Mouse (Mus musculus): ENCODE data around the gene Cdkl1. TPM values are rescaled to one million over a fixed set of nuclear protein-coding genes. Genes with fewer than 3 reads are reported as not detected.

Gene Cdkl1
- polyA plus RNA-seq, 1 experiment from 2014 or later, result 1.1 TPM

DNA sequence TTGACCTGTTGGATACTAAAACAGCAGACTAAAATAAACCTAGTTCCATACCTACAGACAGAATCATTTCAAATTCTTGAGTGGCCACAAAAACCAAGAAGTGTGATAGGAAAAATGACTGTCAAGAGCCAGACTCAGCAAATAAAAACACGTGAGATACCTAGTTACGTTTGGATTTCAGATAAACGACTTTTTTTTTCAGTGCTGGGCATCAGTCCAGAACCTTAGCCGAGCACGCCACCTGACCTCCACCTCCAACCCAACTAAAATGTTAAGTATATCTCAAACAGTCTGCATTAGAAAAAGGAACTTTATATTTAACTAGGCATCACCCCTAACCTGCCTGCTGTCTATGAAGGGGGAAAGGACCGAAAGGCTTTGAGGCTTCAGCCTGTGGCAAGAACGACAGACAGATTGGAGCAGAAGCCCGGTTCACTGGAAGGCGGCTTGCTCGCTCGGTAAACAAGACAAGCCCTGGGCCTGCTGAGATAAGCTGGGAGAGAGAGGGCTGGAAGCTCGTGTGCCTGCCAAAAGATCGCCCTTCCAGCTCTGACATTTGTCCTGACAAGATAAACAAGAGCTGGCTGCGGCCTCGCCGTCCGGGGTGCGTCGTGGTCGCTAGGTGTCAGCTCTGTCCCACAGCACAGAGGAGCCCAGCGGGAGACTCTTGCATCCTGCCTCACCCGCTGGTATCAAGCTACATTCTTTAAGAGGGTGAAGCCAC, 33.5 kb downstream of the Cdkl1 start:
- no peaks in the 10 kb centered on the region for H3K36me3 ChIP-seq (replicated peaks)
- peaks cover 20% of the 10 kb centered on the region for H3K4me1 ChIP-seq
- peak; percentile 71 for DNase-seq (ENCODE audit: extremely low spot score, low spot score)
- peak overlapping the region; percentile 77 for H3K27ac ChIP-seq
- no peaks in the 10 kb centered on the region for H3K9me3 ChIP-seq
- H3K27me3 ChIP-seq (ENCODE audit: poor library complexity, severe bottlenecking), result peaks cover 5% of the 10 kb centered on the region; the same call in 1 of the 2 replicates
- peak overlapping the region; percentile 42 for H3K4me3 ChIP-seq
- 19% methylated on average over 22 of the region's 22 CpGs for WGBS

DNA sequence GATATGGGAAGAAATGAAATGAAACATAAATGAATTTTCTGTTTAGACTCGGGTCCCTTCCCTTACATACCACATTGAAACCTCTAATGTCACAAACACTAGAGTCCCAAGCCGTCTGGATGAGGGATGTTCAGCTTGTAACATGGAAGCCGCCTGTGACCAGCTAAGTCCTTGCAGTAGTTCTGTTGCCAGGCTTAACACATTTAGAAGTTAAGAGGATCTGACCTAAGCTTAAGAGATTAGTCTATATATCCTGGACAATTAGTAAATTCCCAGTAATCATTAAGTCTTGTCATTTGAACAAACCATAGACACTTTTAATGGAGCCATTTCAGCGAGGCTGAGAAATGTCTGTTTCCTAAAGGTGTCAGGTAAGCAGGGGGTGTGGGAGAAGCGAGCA, 35.1 kb downstream of the Cdkl1 start:
- H3K27ac ChIP-seq, result no peak overlapping the region
- H3K4me1 ChIP-seq, result peaks cover 30% of the 10 kb centered on the region
- H3K27me3 ChIP-seq (ENCODE audit: poor library complexity, severe bottlenecking), result peaks cover 5% of the 10 kb centered on the region; the same call in 1 of the 2 replicates
- no peak for DNase-seq (ENCODE audit: extremely low spot score, low spot score)
- no peak overlapping the region for H3K4me3 ChIP-seq
- H3K9me3 ChIP-seq, result no peaks in the 10 kb centered on the region
- H3K36me3 ChIP-seq (replicated peaks), result no peaks in the 10 kb centered on the region
- 83% methylated on average over 5 of the region's 5 CpGs for WGBS

DNA sequence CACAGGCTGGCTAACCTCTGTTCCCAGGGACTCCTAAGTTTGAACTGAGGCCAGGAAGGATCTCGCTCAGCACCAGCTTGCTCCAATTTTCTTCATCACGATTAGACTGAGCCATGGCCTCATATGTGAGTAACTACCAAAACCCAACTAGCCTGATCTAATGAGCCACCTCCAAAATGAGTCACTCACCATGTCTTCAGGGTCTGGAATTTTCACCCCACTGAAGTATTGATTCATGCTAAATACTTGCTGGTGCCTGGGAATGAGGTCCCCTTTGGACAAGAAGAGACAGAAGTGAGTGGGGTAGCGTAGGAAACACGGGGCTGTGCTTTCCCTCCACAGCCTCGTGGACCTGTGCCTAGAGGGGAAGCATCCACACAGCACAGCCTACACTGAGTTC, 37.1 kb downstream of the Cdkl1 start:
- Histone ChIP-seq H3K9me3 (no peaks in the 10 kb centered on the region), H3K4me3 (no peak overlapping the region), H3K4me1 (peaks cover 24% of the 10 kb centered on the region), H3K36me3 (replicated peaks) (no peaks in the 10 kb centered on the region), H3K27me3 (ENCODE audit: poor library complexity, severe bottlenecking) (peaks cover 5% of the 10 kb centered on the region; the same call in 1 of the 2 replicates), H3K27ac (no peak overlapping the region)
- WGBS, result 85% methylated on average over 5 of the region's 5 CpGs
- DNase-seq (ENCODE audit: extremely low spot score, low spot score), result no peak

DNA sequence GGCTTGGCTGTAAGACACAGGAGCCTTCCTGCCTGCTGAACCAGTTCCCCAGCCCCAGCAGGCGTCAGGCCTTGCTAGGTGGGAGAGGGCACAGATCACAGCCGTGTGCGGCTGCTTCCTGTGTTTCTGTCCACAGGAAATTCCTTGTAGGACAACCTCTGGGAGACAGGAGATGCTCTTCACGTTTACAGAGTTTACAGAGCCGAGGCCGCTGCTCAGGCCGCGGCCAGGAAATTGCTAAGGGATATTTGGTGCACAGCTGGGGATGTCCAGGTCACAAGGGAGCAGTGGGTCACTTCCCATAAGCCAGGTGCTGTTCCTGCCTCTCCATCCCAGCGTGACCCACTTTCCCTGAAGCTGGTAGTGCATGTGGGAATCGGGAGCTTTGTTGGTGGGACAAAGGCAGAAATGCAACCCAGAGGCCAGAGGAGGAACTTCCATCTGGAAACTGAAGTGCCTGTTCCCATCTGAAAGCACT, 39.2 kb downstream of the Cdkl1 start:
- Histone ChIP-seq H3K4me3 (no peak overlapping the region), H3K9me3 (no peaks in the 10 kb centered on the region), H3K36me3 (replicated peaks) (no peaks in the 10 kb centered on the region), H3K27ac (peak overlapping the region; percentile 62), H3K4me1 (peaks cover 10% of the 10 kb centered on the region), H3K27me3 (ENCODE audit: poor library complexity, severe bottlenecking) (peaks cover 5% of the 10 kb centered on the region; the same call in 1 of the 2 replicates)
- DNase-seq (ENCODE audit: extremely low spot score, low spot score), result no peak
- 35% methylated on average over 10 of the region's 10 CpGs for WGBS

DNA sequence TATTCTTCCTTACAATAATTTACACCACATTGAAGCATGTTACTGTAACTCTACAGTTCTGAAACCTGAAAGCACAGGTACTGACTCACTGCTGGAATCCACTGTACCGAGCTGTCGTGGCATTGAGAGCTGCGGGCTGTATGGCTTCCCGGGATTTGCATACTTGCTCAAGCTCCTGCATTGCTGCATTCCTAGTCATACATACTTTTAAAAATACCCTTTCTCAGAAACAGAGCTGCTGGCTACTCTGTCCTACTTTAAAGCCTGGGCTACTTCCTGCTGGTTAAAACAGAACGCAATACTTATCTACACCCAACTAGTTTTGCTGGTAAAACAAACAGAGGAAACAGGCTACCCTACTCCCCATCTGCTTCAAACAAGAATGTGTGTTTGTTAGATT, 46.9 kb downstream of the Cdkl1 start:
- Histone ChIP-seq H3K9me3 (no peaks in the 10 kb centered on the region), H3K36me3 (replicated peaks) (no peaks in the 10 kb centered on the region), H3K4me1 (no peaks in the 10 kb centered on the region), H3K4me3 (no peak overlapping the region), H3K27ac (no peak overlapping the region), H3K27me3 (ENCODE audit: poor library complexity, severe bottlenecking) (no peaks in the 10 kb centered on the region)
- no peak for DNase-seq (ENCODE audit: extremely low spot score, low spot score)
- WGBS, result 87% methylated on average over 5 of the region's 5 CpGs

DNA sequence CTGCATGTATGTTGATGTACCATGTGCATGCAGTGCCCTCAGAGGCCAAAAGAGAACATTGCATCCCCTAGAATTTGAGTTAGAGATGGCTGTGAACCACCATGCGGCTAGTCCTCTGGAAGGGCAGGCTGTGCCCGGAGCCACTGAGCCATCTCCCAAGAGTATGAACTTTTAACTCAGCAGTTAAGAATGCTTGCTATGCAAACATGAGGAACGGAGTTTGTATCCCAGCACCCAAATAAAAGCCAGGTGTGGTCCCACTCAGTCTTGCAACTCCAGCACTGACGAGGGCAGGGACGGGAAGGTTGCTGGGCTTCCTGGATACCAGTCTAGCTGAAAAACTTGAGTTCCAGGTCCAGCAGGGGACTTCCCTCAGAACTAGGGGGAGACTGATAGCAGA, 49.1 kb downstream of the Cdkl1 start:
- no peaks in the 10 kb centered on the region for H3K4me1 ChIP-seq
- H3K4me3 ChIP-seq, result no peak overlapping the region
- no peak overlapping the region for H3K27ac ChIP-seq
- H3K27me3 ChIP-seq (ENCODE audit: poor library complexity, severe bottlenecking), result no peaks in the 10 kb centered on the region
- DNase-seq (ENCODE audit: extremely low spot score, low spot score), result no peak
- H3K9me3 ChIP-seq, result no peaks in the 10 kb centered on the region
- no peaks in the 10 kb centered on the region for H3K36me3 ChIP-seq (replicated peaks)
- WGBS, result 82% methylated on average over 5 of the region's 5 CpGs

DNA sequence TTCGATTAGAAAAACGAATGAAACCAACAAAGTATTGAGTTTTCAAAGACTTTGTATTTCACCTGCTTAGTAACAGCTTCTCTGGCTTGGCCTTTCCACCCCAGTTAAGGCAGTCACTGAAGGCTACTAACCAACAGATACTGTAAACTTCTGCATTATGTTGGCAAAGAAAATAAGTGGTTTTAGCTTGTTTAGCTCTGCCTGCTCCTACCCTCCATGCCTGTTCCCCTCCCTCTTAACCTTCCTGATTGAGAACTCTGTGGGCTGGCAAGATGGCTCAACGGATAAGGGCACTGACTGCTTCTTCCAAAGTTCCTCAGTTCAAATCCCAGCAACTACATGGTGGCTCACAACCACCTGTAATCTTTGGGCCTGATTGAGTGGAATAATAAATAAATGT, 57.1 kb downstream of the Cdkl1 start:
- Histone ChIP-seq H3K4me3 (no peak overlapping the region), H3K4me1 (no peaks in the 10 kb centered on the region), H3K27ac (0 out of 2 replicates have a peak overlapping the region, but pooled peaks have one; percentile 6), H3K9me3 (no peaks in the 10 kb centered on the region), H3K36me3 (replicated peaks) (no peaks in the 10 kb centered on the region), H3K27me3 (ENCODE audit: poor library complexity, severe bottlenecking) (no peaks in the 10 kb centered on the region)
- DNase-seq (ENCODE audit: extremely low spot score, low spot score), result no peak
- WGBS, result 87% methylated on average over 3 of the region's 3 CpGs

DNA sequence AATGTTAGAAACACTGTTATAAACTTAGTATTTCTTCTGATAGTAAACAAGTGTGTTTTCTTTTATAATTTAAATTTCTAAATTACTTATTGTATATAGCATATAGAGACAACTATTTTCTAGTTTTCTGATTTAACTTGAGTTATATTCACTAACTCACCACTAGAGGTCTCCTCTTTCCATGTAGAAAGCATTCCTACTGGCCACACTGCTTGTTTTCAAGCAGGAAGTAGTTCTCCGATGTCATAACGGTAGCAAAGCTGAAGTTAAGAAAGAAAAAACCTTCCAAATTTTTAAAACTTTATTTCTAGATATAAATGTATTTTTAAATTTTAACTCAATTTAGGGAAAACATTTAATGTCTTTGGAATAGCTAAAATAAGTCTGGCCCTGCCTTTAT, 57.5 kb downstream of the Cdkl1 start:
- no peak overlapping the region for H3K4me3 ChIP-seq
- no peaks in the 10 kb centered on the region for H3K27me3 ChIP-seq (ENCODE audit: poor library complexity, severe bottlenecking)
- H3K9me3 ChIP-seq, result no peaks in the 10 kb centered on the region
- H3K4me1 ChIP-seq, result no peaks in the 10 kb centered on the region
- WGBS, result 37% methylated on average over 2 of the region's 2 CpGs
- no peak for DNase-seq (ENCODE audit: extremely low spot score, low spot score)
- H3K36me3 ChIP-seq (replicated peaks), result no peaks in the 10 kb centered on the region
- H3K27ac ChIP-seq, result no peak overlapping the region

DNA sequence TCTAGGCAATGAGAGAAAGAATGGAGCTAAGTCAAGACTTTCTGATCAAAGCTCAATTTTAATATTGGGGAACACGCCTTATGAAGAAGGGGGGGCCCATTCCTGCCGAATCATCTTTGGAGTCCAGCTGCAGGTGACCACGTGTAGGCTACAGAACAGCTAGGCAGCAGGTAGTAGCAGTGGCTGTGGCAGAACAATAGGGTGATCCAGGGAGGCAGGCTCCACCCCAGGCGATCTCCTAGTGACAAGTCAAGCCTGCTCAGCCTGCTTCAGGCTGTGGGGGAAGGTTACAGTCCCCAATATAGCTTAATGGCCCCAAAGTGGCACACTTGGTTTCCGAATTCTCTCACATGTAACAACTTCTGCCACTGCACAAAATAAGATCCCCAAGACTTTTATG, 58.8 kb downstream of the Cdkl1 start:
- Histone ChIP-seq H3K4me3 (no peak overlapping the region), H3K9me3 (no peaks in the 10 kb centered on the region), H3K4me1 (no peaks in the 10 kb centered on the region), H3K27me3 (ENCODE audit: poor library complexity, severe bottlenecking) (no peaks in the 10 kb centered on the region), H3K27ac (no peak overlapping the region), H3K36me3 (replicated peaks) (no peaks in the 10 kb centered on the region)
- no peak for DNase-seq (ENCODE audit: extremely low spot score, low spot score)
- WGBS, result 39% methylated on average over 5 of the region's 5 CpGs

DNA sequence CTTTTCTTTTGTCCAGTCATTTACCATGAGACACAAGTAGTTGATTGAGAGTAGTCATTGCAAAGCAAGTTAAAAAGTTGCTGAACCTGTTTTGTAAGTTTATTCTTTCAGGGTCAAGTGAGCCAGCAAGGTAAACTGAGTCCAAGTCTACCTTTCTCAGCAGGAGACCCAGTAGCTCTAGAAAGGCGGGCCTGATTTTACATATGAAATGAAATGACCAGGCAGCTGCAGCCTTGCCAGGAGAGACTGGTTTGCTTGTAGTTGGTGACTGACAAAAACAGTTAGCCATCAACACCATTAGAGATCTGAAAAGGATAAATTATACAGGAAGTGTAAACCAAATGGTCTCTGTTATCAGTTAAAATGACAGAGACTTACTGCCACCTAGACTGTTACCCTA, 60.8 kb downstream of the Cdkl1 start:
- H3K4me1 ChIP-seq, result peaks cover 6% of the 10 kb centered on the region
- no peaks in the 10 kb centered on the region for H3K9me3 ChIP-seq
- no peak overlapping the region for H3K27ac ChIP-seq
- no peaks in the 10 kb centered on the region for H3K27me3 ChIP-seq (ENCODE audit: poor library complexity, severe bottlenecking)
- no peak overlapping the region for H3K4me3 ChIP-seq
- 83% methylated on average over 1 of the region's 1 CpGs for WGBS
- no peak for DNase-seq (ENCODE audit: extremely low spot score, low spot score)
- H3K36me3 ChIP-seq (replicated peaks), result no peaks in the 10 kb centered on the region

DNA sequence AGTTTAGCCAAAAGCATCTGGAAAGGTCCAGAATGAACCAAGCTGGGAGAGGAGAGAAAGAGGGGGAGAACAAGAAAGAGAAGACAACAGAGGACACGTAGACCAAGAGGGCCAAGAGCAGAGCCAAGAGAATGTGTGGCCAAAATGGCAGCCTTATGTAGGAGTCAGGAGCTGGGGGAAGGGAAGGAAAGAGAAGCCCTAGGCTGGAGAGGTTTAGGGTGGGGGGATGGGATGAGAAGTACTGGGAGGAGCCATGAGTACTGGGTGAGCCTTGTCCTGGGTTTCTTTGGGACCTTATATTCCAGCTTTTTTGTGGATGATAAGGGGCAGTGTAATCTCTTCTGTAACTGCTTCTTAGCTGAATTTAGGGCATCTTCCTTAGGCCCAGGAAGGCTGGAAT, 61.8 kb downstream of the Cdkl1 start:
- H3K4me3 ChIP-seq, result no peak overlapping the region
- DNase-seq (ENCODE audit: extremely low spot score, low spot score), result no peak
- 93% methylated on average over 1 of the region's 1 CpGs for WGBS
- H3K9me3 ChIP-seq, result no peaks in the 10 kb centered on the region
- peaks cover 14% of the 10 kb centered on the region for H3K4me1 ChIP-seq
- H3K27me3 ChIP-seq (ENCODE audit: poor library complexity, severe bottlenecking), result no peaks in the 10 kb centered on the region
- H3K36me3 ChIP-seq (replicated peaks), result no peaks in the 10 kb centered on the region
- H3K27ac ChIP-seq, result no peak overlapping the region

DNA sequence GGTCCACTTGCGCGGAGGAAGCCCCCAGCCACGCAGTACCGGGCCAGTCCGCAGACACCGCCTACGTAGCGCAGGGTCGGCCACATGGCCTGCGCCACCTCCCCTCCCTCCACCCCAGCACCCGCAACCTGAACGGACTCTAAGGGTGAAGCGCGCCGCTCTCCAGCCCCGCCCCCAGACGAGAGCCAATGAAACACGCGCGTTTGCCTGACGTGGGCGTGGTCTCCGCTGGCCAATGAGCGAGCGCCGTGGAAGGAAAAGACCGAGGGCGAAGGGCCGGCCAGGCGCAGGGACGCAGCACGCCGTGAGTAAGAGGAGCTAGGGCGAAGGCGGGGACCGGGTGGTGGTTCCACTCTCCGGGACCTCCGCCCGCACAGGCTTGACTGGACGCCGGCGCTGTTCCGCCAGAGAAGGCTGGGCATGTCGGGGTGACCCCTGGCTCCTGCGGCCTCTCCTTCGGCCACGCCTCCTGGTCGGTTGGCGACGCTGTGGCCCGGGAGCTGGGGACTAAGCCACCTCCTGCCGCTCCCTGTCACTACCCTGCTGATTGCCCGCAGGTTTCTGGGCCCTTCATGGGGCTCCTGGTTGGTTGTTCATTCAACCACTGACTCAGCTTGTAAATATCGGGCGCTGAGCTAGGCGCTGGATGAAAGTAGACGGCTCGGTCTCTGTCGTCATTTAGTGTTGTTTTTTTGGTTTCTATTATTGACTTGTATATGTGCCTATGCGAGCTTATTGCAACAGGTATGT, 66.2 kb downstream of the Cdkl1 start, which contains the start of the genes L2hgdh and Atp5s:
L2hgdh (minus strand) TSS at position 163 of the 750 bp plus-strand sequence.
Atp5s (plus strand) TSS at position 240 of the 750 bp plus-strand sequence.
- DNase-seq (ENCODE audit: extremely low spot score, low spot score), result peak; percentile 97
- WGBS, result under 1% methylated on average over 60 of the region's 60 CpGs
- peak within 1 kb of the TSS; percentile 88 for H3K27ac ChIP-seq

More for the DNA sequence above, 66.2 kb downstream of the Cdkl1 start, which contains the start of the genes L2hgdh and Atp5s:
- peaks cover 22% of the 10 kb centered on the region for H3K36me3 ChIP-seq (replicated peaks)
- H3K4me3 ChIP-seq, result peak within 1 kb of the TSS; percentile 82
- H3K27me3 ChIP-seq (ENCODE audit: poor library complexity, severe bottlenecking), result no peaks in the 10 kb centered on the region
- H3K4me1 ChIP-seq, result peaks cover 24% of the 10 kb centered on the region
- H3K9me3 ChIP-seq, result peaks cover 10% of the 10 kb centered on the region

All from forebrain, embryonic 10.5 days (tissue).